Mouse (Mus musculus) retina, embryonic 14.5 days (tissue): ENCODE measurements around the gene Trim40.
"Not testable (repeated sequence)": the region's sequence is repeated elsewhere in the genome, so short reads cannot be mapped to it uniquely, and the experiment has no call there.

Experiments used
- DNase-seq: peaks from one replicate; pipeline ENCODE4 v3.0.0-alpha.2; 2015; ENCODE audit warnings: low spot score

The Trim40 gene

GRCm38 (mm10) chr17:36893387-36893786 lies 3.5 kb upstream of the Trim40 start:
- no peak for DNase-seq

GRCm38 (mm10) chr17:36892362-36892761 lies 2.4 kb upstream of the Trim40 start:
- peak; percentile 65 for DNase-seq

DNA sequence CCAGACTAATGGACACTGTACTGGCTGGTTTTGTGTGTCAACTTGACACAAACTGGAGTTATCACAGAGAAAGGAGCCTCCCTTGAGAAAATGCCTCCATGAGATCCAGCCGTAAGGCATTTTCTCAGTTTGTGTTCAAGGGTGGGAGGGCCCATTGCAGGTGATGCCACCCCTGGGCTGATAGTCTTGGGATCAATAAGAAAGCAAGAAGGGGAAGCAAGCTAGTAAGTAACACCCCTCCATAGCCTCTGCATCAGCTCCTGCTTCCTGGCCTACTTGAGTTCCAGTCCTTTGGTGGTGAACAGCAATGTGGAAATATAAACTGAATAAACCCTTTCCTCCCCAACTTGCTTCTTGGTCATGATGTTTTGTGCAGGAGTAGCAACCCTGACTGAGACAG lies 1.6 kb upstream of the Trim40 start:
- not testable (repeated sequence) for DNase-seq

GRCm38 (mm10) chr17:36885132-36885790 lies 4.7 kb downstream of the Trim40 start:
- no peak for DNase-seq

GRCm38 (mm10) chr17:36883350-36883749 lies 6.6 kb downstream of the Trim40 start:
- DNase-seq: no peak

DNA sequence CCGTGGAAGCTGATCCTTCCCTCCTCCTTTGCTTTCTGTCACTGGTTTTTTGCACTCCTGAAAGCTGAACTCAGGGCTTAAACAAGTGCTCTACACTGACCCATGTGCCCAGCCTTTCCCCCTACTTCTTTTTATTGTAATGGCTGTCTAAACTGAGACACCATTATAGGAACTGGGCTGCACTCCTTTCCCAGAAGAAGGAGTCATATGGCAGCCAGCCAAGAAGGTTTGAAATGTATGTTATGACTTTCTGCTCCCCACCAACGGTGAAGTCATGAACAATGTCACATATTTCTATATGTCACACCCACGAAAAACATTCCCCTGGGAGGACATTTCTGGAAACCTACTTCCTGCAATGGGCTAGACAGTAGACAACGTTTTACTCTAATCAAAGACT lies 15.3 kb downstream of the Trim40 start:
- DNase-seq: no peak

DNA sequence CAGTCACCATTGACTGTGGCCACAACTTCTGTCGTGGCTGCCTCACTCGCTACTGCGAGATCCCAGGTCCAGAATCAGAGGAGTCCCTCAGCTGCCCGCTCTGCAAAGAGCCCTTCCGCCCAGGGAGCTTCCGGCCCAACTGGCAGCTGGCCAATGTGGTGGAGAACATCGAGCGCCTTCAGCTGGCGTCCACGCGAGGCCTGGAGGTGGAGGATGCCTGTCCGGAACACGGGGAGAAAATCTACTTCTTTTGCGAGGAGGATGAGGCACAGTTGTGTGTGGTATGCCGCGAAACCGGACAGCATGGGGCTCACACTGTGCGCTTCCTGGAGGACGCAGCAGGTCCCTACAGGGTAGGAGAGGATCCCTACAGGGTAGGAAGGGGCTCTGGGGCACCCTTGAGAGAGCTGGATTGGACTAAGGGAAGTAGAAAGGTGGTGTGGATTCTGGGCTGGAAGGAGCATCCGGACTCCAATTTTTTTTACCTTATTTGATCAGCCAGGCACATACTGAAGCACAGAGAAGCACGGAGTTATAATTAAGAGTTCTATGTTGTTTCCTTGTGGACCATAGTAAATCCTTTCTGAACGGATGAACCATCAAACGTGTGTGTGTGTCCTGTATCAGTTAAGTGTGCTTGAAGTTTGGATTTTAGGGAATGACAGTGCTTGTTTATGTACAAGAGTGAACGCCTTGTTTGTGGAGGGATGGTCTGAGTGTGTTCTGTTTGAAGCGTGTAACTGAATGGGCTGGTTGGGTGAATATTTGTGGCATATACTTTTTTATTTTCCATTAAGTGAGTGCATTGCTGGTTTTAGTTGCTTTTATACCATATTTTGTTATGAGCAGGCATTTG lies 19.7 kb downstream of the Trim40 start:
- no peak for DNase-seq

- no peak for DNase-seq
These were observed 20.5 kb downstream of the Trim40 start, which contains the start of gene Trim10 for GRCm38 (mm10) chr17:36869284-36869954. TSS of gene Trim10 (plus strand) at chr17:36869574.

DNA sequence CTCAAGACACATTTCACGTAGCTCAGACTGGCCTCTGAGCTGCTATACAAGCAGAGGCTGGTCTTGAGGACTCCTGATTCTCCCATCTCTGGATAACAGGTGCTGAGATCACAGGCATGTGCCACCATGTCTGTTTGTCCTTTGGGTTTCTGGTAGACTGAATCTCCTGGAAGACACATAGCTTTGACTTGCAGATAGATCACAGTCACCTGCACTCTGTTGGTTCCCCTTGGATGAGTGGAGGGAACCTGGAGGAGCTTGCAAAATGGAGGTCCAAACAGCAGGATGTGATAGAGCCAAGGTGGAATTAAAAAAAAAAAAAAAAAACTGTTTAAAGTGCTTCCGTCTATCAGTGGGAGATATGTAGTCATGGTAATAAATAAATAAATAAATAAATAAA lies 21.1 kb downstream of the Trim40 start:
- DNase-seq: no peak

DNA sequence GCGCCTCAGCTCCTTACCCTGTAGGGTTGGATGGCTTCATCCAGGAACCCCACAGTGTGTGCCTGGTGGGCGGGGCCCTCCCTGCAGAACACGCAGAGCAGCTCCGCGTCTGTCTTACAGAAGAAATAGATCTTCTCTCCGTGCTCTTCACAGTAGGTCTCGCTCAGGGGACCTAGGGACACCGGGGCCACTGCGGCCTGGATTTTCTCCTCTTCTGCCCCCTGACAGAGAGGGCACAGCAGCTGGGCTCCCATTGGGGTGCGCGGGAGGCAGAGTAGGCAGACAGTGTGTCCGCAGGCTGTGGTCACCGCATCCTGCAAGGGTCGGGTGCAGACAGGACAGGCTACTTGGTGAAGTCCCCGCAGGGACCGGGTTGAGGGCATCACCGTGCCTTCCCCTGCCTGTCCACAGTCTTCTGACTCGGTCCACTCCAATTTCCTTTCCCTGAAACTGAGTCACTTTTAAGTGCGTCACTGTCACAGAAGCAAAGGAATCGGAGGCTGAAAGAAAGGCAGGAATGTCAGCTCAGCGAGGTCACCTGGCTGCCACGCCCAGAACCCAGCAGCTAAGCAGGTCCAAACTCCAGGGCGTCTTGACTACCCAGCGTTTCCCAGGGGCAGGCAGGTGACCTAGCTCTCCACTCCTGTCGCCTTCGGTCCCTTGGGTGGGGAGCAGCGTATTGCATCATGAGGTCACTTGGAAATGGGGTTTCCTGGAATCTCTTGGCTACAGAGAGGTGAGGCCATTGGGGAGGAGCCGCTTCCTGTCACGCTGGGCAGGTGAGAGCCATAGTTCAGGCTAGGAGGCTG lies 23.0 kb downstream of the Trim40 start, which contains the start of gene Trim15:
Trim15 (minus strand) TSS at position 492 of the 809 bp plus-strand sequence.
- peak; percentile 3 for DNase-seq

DNA sequence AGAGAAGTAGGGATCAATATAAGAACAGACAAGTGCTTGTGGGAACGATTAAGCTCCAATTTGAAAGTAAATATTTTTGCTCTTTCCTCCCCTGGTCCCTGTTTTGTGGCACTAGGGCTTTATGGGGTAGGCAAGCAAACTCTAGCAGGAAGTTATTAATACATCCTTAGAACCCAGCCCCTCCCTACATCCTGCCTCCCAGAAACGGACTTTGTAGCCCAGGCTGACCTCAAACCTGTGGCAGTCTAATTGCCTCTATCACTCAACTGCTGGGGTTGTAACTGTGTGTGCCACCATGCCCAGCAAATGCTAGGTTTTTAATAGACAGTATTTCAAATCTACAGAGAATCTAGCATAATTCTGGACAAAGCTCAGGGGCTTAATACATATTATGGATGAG lies 28.2 kb downstream of the Trim40 start:
- DNase-seq: no peak

DNA sequence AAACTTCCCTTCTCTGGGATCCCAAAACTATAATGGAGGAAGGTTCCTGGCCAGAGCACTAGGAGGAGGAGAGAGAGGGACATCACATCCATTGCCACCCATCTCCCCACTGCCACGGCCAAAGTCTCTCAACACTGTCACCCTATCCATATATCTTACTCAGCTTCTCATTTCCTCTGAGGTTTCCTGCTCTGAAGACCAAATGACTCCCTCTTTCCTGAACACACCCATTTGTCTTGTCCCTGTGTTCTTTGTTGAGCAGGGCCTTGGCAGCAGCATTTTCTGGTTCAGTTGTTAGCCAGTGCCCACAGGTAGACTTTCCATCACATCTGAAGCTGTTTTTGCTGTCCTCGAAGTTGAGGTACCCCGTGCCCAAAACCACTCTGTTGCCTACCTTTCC lies 31.7 kb downstream of the Trim40 start:
- DNase-seq: no peak

- no peak for DNase-seq
These were observed 33.7 kb downstream of the Trim40 start for GRCm38 (mm10) chr17:36856236-36856635.

GRCm38 (mm10) chr17:36855484-36855883 lies 34.4 kb downstream of the Trim40 start:
- DNase-seq: no peak

DNA sequence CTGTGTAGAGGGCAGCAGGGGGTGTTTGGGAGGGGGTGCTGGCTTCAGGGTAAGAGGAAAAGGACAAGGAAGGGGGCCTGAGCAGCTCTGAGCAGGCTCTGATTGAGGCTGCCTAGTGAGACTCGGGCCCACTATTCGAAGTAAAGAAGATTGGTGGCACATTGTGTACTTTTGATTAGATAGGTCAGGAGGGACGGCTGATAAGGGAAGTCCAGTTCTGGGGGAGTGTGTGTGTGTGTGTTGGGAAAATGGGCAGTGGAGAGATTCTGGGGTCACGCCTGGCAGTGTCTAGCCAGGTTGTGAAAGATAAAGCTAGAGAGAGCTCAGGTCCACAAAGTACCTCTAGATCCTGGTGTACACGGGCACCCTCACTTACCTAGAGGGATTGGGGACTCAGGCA lies 38.3 kb downstream of the Trim40 start:
- DNase-seq: no peak

DNA sequence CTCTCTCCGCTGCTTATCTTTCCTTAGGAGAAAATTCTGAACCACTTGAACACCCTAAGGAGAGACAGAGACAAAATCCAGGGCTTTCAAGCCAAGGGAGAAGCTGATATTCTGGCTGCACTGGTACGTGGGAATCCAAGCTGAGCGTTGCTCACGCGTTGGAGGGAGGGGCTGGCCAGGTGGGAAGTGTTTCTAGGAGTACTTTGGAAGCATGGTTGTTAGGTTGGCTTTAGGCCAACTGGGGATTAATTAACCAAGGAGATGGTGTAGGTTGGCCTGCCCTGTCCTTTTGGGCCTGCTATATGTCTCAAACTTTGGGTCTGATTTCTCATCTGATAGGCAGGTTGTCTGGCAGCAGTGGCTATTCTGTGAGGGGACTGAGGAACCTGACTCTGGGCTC lies 38.7 kb downstream of the Trim40 start:
- no peak for DNase-seq

DNA sequence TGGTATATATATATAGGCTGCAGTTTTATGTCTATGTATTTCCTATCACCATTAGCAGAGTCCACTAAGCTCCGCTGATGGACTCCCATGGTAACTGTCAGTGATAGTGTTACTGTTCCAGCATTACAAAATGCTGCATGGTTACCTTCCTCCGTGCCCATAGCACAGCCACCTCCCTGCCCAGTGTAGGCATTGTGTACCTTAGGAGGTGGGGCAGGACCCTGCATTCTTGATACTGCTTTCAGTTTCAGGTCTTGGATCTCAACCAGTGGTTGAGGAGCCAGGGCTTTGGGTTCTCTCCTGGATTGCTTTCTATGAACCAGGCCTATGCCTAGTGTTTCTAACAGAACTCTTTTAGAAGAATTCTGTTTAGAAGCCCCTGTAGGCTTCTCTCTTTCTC lies 39.9 kb downstream of the Trim40 start:
- no peak for DNase-seq

GRCm38 (mm10) chr17:36848911-36849310 lies 41.0 kb downstream of the Trim40 start:
- DNase-seq: no peak

DNA sequence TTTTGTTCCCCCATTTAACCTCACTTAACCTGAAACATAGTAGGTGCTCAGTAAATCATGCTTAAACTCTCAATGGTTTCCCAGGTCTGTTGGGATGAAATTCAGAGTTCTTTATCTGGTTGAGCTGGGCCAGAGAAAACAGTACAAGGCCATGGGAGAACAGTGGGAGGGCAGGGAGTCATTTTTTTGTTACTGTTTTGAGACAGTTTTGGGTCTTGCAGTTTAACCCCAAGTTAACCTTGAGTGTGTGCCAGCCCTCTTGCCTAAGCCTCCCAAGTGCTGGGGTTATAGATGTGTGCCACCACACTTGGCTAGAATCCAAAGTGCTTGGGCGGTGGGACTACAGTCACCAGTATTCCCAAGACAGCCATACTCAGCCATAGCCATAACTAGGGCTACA lies 45.2 kb downstream of the Trim40 start:
- DNase-seq: no peak

GRCm38 (mm10) chr17:36844286-36844719 lies 45.6 kb downstream of the Trim40 start:
- DNase-seq: no peak

- DNase-seq: no peak
These were observed 46.2 kb downstream of the Trim40 start for GRCm38 (mm10) chr17:36843696-36844095.

- DNase-seq: no peak
These were observed 48.9 kb downstream of the Trim40 start for GRCm38 (mm10) chr17:36840961-36841445.
